Mouse (Mus musculus) embryonic facial prominence, embryonic 15.5 days (tissue): ENCODE results near the gene Gm10031. TPM values are rescaled to one million over a fixed set of nuclear protein-coding genes. Genes with fewer than 3 reads are reported as not detected.
A peak's percentile ranks its signal among the peaks of the same experiment; 100 is the strongest.
"Not testable (repeated sequence)": the region's sequence is repeated elsewhere in the genome, so short reads cannot be mapped to it uniquely, and the experiment has no call there.

ENCODE experiments used
- ATAC-seq: fragments of 200-750 bp; cut with Nextera tagmentation; 2 replicates; pipeline ENCODE4 v1.8.0; 2017; ENCODE audit warnings: low read depth, moderate TSS enrichment; ENCODE audit not compliant: insufficient number of reproducible peaks, low FRiP score, low TSS enrichment
- H3K27ac ChIP-seq: fragments of 300-500 bp; sonication (generic); replicated peaks from 2 replicates; pipeline ENCODE4 v1.5.1; 2015; ENCODE audit warnings: mild to moderate bottlenecking, inconsistent platforms
- H3K27me3 ChIP-seq: fragments of 300-500 bp; sonication (generic); 2 replicates; pipeline ENCODE4 v1.6.1; 2015; ENCODE audit warnings: inconsistent platforms
- H3K36me3 ChIP-seq: fragments of 300-500 bp; sonication (generic); 2 replicates; pipeline ENCODE4 v1.6.1; 2015; ENCODE audit warnings: mild to moderate bottlenecking, inconsistent platforms
- H3K4me1 ChIP-seq: fragments of 300-500 bp; sonication (generic); 2 replicates; pipeline ENCODE4 v1.6.1; 2015; ENCODE audit warnings: inconsistent platforms
- H3K4me2 ChIP-seq: fragments of 300-500 bp; sonication (generic); replicated peaks from 2 replicates; pipeline ENCODE4 v1.6.1; 2015; ENCODE audit warnings: mild to moderate bottlenecking, inconsistent platforms
- H3K4me3 ChIP-seq: fragments of 300-500 bp; sonication (generic); replicated peaks from 2 replicates; pipeline ENCODE4 v1.5.1; 2015; ENCODE audit warnings: mild to moderate bottlenecking, inconsistent platforms
- H3K9ac ChIP-seq: fragments of 300-500 bp; sonication (generic); 2 replicates; pipeline ENCODE4 v1.6.1; 2015; ENCODE audit warnings: inconsistent platforms
- H3K9me3 ChIP-seq: fragments of 300-500 bp; sonication (generic); replicated peaks from 2 replicates; pipeline ENCODE4 v1.6.1; 2016; ENCODE audit warnings: inconsistent platforms
- WGBS: fragments of 180-500 bp; shearing (Covaris S2); methylation state at CpG from one replicate; pipeline ENCODE4 v1.1.7; 2015; 5-methylcytosine and 5-hydroxymethylcytosine counted together
- polyA plus RNA-seq: library from polyadenylated mRNA; unstranded; fragments of >200 nt; fragmentation: Nextera tagmentation; extraction: Ambion mirVana; gene quantifications from 2 replicates; pipeline ENCODE4 v1.2.1, GENCODE M21; 2015

Gm10031 gene
- polyA plus RNA-seq, 1 experiment from 2014 or later = 0.53 TPM

DNA sequence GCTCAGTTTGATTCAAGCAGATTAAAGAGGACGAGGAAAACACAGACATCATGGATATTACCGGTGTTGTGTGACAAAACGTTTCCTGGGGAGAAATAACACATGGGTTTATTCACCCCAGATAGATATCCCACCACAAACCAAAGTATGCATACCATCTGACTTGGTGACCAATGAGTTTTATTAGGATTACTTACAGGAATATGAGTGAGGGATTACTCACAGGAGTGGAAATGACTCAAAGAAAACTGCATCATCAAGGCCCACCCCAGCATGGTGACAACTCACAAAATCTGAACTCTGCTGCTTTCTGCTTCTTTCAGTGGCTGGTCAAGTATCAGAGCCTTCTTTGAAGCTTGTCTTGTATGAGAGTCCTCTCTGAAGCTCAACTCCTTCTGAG is 16.1 kb upstream of the Gm10031 start:
- Histone ChIP-seq H3K27me3 (no peaks in the 10 kb centered on the region), H3K9ac (no peak overlapping the region), H3K4me3 (no peak overlapping the region), H3K4me1 (no peaks in the 10 kb centered on the region), H3K27ac (no peak overlapping the region), H3K36me3 (no peaks in the 10 kb centered on the region), H3K4me2 (no peak overlapping the region), H3K9me3 (no peaks in the 10 kb centered on the region)
- no peak for ATAC-seq
- WGBS = 55% methylated on average over 3 of the region's 3 CpGs

DNA sequence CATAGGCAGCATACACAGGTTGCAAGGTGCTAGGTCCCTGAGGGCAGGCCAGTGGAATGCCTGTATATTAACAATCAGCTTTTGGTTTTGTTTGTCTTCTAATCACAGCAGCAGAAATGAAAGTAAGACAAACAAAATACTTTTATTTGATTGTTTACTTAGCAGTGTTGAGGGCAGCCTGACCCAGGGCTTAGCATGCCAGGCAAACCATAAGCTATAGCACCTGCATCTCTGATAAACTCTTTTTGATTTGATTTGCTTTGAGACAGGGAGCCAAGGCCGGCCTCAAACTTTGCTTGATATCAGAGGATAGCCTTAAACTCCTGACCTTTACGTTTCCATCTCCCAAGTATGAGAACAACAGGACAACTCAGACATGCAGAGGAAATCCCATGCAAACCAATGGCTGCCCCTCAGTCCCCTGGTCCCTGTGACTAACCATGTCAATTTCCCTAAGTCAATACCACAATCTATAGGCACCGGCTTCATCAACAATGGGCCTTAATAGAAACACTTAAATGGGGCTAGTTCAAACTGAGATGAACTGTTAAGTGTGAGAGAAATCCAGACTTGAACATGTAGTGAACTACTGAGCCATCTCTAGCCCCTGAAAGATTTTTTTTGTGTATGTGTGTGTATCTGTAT is 3.6 kb upstream of the Gm10031 start:
- no peak overlapping the region for H3K4me2 ChIP-seq
- H3K36me3 ChIP-seq = no peaks in the 10 kb centered on the region
- no peak for ATAC-seq
- H3K9me3 ChIP-seq = no peaks in the 10 kb centered on the region
- no peak overlapping the region for H3K4me3 ChIP-seq
- H3K27ac ChIP-seq = no peak overlapping the region
- H3K4me1 ChIP-seq = no peaks in the 10 kb centered on the region
- H3K27me3 ChIP-seq = no peaks in the 10 kb centered on the region
- H3K9ac ChIP-seq = no peak overlapping the region
- WGBS = 87% methylated on average over 3 of the region's 3 CpGs

DNA sequence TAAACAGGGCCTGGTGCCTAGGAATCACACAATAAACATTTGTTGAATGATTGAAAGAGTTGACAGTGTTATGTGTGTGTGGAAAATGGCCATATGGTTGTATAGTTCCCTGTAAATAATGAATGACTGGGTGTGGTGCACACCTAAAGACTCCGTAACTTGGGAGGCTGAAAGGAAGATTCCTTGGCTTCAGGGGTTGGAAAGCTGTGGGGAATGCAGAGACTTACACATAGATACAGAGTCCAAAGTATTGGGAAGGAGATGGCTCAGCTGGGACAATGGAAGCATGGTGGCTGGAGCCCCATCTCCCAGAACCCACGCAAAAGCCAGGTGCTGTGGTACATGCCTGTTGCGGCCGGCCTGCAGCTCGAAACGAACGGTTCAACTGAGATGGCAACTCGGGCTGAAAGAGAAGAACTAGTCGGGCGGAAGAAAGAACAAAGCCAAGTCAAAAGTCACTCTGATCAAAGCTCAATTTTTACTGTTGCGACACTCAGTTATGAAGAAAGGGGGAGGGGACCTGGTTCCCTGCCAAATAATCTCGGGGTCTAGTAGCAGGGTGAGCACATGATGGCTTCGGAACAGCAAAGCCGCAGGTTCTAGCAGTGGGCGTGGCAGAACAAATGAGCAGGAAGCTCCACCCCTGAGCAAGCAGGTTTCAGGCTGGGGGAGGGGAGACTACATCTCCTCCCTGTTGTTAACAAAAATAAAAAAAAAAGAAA is 1.9 kb upstream of the Gm10031 start:
- H3K4me2 ChIP-seq = peak overlapping the region; percentile 13; the same call in 1 of the 2 replicates
- H3K9ac ChIP-seq = no peak overlapping the region
- no peaks in the 10 kb centered on the region for H3K9me3 ChIP-seq
- no peaks in the 10 kb centered on the region for H3K36me3 ChIP-seq
- ATAC-seq = no peak
- no peaks in the 10 kb centered on the region for H3K27me3 ChIP-seq
- H3K4me3 ChIP-seq = no peak overlapping the region
- H3K4me1 ChIP-seq = no peaks in the 10 kb centered on the region
- WGBS = 52% methylated on average over 15 of the region's 15 CpGs
- H3K27ac ChIP-seq = no peak overlapping the region

DNA sequence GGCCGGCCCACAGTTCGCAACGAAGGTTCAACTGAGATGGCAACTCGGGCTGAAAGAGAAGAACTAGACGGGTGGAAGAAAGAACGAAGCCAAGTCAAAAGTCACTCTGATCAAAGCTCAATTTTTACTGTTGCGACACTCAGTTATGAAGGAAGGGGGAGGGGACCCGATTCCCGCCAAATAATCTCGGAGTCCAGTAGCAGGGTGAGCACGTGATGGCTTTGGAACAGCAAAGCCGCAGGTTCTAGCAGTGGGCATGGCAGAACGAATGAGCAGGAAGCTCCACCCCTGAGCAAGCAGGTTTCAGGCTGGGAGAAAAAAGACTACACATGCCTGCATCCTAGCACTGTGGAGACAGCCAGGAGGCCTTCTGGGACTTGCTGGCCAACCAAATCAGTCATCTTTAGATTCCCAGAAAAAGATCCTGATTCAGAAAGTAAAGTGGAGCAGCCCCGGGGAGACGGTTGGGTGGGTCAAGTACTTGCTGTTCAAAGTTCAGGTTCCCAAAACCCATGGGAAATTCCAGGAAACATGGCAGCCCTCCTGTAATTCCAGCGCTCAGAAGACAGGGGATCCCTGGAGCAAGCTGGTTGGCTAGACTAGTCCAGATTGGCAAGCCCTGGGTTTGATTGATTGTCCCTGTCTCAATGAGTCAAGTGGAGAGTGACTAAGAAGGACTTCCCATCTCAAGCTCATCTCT is 8.8 kb downstream of the Gm10031 start:
- 87% methylated on average over 16 of the region's 16 CpGs for WGBS

DNA sequence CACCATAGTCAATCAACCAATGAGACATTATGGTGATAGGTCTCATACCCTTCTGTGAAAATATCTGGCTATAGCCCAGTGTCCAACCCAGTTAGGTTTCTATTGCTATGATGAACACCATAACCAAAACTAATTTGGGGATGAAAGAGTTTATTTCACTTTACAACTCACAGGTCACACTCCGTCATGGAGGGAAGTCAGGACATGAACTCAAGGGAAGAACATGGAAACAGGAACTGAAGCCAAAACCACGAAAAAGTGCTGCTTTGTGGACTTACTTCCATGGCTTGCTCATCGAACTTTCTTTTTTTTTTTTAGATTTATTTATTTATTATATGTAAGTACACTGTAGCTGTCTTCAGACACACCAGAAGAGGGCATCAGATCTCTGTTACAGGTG is 9.7 kb downstream of the Gm10031 start:
- Histone ChIP-seq H3K27me3 (no peaks in the 10 kb centered on the region), H3K36me3 (no peaks in the 10 kb centered on the region), H3K4me1 (no peaks in the 10 kb centered on the region), H3K4me2 (no peak overlapping the region), H3K9ac (no peak overlapping the region), H3K27ac (no peak overlapping the region), H3K9me3 (no peaks in the 10 kb centered on the region), H3K4me3 (no peak overlapping the region)
- WGBS = 77% methylated on average over 3 of the region's 3 CpGs
- no peak for ATAC-seq

More for the DNA sequence above, 8.8 kb downstream of the Gm10031 start:
- H3K9me3 ChIP-seq, H3K4me2 ChIP-seq, H3K27me3 ChIP-seq, H3K4me1 ChIP-seq, H3K9ac ChIP-seq, H3K36me3 ChIP-seq, H3K4me3 ChIP-seq, ATAC-seq, H3K27ac ChIP-seq: not testable (repeated sequence)

DNA sequence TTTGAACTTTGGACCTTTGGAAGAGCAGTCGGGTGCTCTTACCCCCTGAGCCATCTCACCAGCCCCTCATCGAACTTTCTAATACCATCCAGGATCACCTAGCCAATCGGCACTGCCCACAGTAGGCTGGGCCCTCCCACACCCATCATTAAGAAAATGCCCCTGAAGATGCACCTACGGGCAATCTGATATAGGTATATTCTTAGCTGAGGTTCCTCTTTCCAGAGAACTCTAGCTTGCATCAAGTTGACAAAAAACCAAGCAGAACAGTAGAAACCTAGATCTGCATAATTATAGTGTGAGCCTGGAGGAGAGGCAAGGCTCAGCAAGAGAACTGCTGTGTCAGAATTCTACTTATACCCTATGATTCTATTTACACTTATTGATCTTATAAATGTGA is 10.1 kb downstream of the Gm10031 start:
- H3K27ac ChIP-seq = no peak overlapping the region
- no peaks in the 10 kb centered on the region for H3K36me3 ChIP-seq
- H3K4me2 ChIP-seq = no peak overlapping the region
- 89% methylated on average over 4 of the region's 4 CpGs for WGBS
- H3K4me1 ChIP-seq = no peaks in the 10 kb centered on the region
- H3K9me3 ChIP-seq = no peaks in the 10 kb centered on the region
- H3K4me3 ChIP-seq = no peak overlapping the region
- H3K9ac ChIP-seq = no peak overlapping the region
- no peak for ATAC-seq
- no peaks in the 10 kb centered on the region for H3K27me3 ChIP-seq

DNA sequence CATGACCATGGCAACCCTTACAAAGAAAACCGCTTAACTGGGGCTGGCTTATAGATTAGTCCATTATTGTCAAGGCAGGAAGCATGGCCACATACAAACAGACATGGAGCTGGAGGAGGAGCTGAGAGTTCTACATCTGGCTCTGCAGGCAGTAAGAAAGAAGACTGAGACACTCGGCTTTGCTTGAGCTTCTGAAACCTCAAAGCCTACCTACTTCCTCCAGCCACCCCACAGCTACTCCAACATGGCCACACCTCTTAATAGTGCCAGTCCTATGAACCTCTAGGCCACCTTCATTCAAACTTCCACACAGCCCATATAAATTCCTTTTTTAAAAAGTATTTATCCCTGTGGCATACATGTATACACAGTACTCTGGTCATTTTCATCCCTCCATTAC is 13.2 kb downstream of the Gm10031 start:
- Histone ChIP-seq H3K27ac (no peak overlapping the region), H3K36me3 (no peaks in the 10 kb centered on the region), H3K9ac (no peak overlapping the region), H3K4me2 (no peak overlapping the region), H3K9me3 (no peaks in the 10 kb centered on the region), H3K4me3 (no peak overlapping the region), H3K4me1 (no peaks in the 10 kb centered on the region), H3K27me3 (no peaks in the 10 kb centered on the region)
- no peak for ATAC-seq
- 62% methylated on average over 2 of the region's 2 CpGs for WGBS

DNA sequence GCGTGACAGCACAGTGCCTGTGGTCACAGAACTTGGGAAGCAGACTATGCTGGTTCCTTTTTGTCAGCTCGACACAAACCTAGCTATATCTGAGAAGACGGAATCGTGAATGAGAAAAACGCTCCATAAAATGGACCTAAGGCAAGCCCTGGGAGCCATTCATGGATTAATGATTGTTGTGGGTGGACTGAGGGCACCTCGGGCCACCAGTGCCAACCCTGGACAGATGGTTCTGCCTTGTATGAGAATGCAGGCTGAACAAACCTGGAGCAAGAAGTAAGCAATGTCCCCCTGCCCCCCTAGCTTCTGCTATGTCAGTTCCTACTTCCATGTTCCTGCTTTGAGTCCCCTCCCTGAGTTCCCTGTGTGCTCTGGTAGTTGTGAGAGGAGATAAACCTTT is 13.9 kb downstream of the Gm10031 start:
- H3K4me2 ChIP-seq = no peak overlapping the region
- no peak overlapping the region for H3K4me3 ChIP-seq
- no peaks in the 10 kb centered on the region for H3K36me3 ChIP-seq
- H3K4me1 ChIP-seq = no peaks in the 10 kb centered on the region
- no peaks in the 10 kb centered on the region for H3K27me3 ChIP-seq
- no peak overlapping the region for H3K27ac ChIP-seq
- 86% methylated on average over 6 of the region's 6 CpGs for WGBS
- H3K9me3 ChIP-seq = no peaks in the 10 kb centered on the region
- no peak overlapping the region for H3K9ac ChIP-seq
- no peak for ATAC-seq

DNA sequence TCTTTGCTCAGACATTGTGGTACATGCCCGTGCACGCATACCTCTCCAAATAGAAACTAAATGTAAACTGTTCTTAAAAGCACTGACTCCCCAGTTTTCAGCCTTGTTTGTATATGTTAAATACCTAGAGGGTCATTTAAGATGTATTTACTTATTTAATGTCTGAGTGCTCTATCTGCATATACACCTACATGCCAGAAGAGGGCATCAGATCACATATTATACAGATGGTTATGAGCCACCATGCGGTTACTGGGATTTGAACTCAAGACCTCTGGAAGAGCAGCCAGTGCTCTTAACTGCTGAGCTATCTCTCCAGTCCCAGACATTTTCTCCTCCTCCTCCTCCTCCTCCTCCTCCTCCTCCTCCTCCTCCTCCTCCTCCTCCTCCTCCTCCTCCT is 14.6 kb downstream of the Gm10031 start:
- no peak for ATAC-seq
- Histone ChIP-seq H3K4me2 (no peak overlapping the region), H3K4me1 (no peaks in the 10 kb centered on the region), H3K27me3 (no peaks in the 10 kb centered on the region), H3K27ac (no peak overlapping the region), H3K4me3 (no peak overlapping the region), H3K9me3 (no peaks in the 10 kb centered on the region), H3K9ac (no peak overlapping the region), H3K36me3 (no peaks in the 10 kb centered on the region)
- 80% methylated on average over 3 of the region's 3 CpGs for WGBS

DNA sequence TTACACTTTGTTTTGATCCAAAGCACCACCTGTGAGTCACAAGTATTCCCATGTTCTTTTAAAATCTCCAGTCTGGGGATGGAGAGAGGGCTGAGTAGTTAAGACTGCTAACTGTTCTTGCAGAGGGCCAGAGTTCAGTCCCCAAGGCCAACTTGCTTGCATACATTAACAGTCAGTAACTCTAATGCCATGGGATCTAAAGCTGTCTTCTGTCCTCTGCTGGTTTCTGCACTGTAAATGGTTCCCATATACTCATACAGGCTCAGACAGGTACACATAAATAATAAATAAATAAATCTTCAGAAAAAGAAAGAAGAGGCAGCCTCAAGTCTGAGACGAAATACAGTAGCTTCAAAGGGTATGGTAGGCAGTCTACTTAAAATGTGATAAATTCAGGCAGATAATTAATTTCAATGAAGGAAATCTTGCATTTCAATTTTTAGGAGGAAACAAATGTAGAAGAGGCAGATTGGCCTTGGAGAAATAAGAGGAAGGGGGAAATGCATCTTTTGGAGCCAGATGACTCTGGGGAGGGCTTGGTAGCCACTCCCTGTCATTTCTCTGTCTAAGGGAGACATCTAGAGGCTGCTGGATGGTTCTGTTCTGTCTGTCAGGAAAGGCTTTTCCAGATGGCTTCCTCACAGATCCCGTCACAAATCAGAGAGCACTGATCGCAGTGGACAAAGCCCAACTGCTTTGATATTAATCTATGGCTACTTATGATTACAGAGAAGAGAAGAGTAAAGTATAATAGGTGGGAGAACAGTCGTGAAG is 16.2 kb downstream of the Gm10031 start:
- no peak for ATAC-seq
- H3K4me2 ChIP-seq = no peak overlapping the region
- H3K9ac ChIP-seq = no peak overlapping the region
- no peak overlapping the region for H3K4me3 ChIP-seq
- no peaks in the 10 kb centered on the region for H3K27me3 ChIP-seq
- no peaks in the 10 kb centered on the region for H3K9me3 ChIP-seq
- 43% methylated on average over 4 of the region's 4 CpGs for WGBS
- no peaks in the 10 kb centered on the region for H3K36me3 ChIP-seq
- H3K4me1 ChIP-seq = no peaks in the 10 kb centered on the region
- no peak overlapping the region for H3K27ac ChIP-seq

DNA sequence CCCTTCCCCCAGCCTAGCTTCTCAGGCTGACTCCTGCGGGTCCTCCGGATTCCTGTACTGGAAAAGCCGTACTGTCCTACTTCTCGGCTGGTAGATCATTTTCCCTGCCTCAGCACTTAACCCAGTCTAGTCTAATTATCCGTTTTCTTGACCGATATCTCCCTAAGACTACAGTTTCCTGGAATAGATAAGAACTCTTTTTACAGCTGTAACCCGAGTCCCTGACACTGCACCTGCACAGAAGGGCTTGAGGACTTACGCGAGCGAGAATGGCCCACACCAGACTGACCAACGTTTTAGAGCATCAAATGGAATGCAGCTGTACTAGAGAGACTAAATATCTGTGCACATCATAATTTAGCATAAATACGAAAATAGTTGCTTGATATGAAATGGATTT is 20.2 kb downstream of the Gm10031 start:
- ATAC-seq = no peak
- Histone ChIP-seq H3K4me2 (no peak overlapping the region), H3K27ac (no peak overlapping the region), H3K4me3 (no peak overlapping the region), H3K27me3 (no peaks in the 10 kb centered on the region), H3K9ac (no peak overlapping the region), H3K36me3 (no peaks in the 10 kb centered on the region), H3K4me1 (no peaks in the 10 kb centered on the region), H3K9me3 (no peaks in the 10 kb centered on the region)
- 28% methylated on average over 12 of the region's 12 CpGs for WGBS
